Mouse (Mus musculus): ENCODE results near the gene Tbc1d25. TPM values are rescaled to one million over a fixed set of nuclear protein-coding genes. Genes with fewer than 3 reads are reported as not detected.

Tbc1d25 gene
- 0.25 TPM for polyA plus RNA-seq (2014; fragmentation: Illumina TruSeq; extraction: RNeasy Lipid Tissue Mini Kit (QIAGEN cat#74804); ENCODE audit: low read depth, low replicate concordance)

DNA sequence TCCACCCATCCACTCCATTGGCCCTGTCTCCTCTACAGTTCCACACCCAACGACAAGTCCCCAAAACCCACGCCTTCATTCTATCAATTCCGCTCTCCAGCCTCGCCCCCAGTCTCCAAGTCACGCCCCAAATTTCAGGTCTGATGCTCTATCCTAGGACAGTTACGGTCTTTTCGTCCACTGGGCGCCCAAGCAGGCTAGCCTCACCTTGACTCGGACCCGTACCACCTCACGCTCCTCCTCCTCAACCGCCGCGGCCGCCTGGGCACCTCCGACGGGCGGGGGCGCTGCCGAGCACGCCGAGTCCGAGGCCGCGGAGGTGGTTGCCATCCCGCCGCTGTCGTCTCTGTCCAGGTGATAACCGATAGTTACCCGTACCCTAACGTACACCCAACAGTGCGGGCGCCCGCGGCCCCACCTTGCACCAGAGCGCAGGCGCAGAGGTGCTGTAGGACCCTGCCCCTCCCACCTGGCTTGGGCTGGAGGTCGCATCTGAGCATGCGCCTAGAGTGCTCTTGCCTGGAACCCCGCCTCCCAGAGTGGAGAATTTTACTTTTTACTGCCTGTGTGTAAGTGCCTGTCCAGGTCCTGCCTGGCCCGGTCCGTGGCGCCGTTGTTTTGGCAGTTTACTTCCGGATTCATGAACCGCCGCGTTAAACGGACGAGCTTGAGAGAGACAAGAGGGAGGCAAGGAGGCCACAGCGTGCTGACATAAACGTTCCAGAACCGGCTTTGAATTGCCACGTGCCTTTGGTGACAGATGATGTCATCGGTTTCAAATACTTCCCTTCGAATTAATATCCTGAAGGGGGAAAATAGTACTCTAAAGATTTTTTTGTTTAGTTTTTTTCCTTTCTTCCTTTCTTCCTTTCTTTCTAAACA lies at the start of gene Tbc1d25:
Gene Tbc1d25, minus strand, starts transcription at position 678 of the 882 bp plus-strand sequence.

DNA sequence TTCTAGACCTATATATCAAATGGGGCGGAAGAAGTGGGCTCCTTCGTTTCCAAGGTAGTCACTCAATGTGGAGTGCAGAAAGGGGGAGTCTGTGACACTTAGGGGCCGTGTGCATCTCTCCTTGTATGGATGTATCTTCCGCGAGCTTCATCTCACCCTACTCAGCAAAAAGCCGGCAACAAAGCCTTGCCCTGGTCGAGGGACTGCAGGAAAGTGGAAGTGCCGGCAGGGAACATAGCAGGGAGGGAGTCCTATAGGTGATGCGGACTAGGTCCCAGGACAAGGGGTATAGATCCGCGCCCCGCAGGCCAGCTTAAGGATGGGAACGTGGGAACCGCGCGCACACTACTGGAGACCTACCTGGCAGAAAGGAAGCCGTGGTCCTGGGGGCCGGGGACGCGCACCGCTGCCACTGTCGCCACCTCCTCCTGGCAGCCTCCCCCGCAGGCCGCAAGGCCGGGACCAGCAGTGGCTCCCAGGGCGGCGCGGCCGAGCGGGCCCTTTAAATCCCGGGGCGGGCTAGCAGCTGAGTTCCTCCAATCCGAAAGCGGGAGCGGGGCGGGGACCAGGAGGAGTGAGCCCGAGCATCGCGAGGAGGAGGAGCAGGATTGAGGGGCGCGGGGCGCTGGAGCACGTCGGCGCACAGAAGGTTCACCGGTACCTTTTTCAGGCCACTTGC lies 30.2 kb upstream of the Tbc1d25 start, which contains the start of gene Porcn:
Gene Porcn, minus strand, starts transcription at position 511 of the 679 bp plus-strand sequence.

DNA sequence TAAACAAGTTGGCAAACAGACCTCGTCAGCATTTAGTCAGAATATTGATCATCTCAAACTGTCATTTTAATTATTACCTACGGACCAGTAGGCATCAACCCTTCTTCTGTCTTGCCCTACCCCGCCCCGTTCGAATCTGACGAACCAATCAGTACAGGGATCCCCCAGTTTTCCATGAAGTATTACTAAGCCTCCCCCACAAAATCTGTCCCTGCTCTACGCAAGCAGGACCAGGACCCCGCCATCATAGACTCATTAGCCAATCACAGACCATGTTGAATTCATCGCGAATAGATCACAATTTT lies 17.4 kb upstream of the Tbc1d25 start, which contains the start of gene Ebp:
Gene Ebp, minus strand, starts transcription at position 94 of the 305 bp plus-strand sequence.

DNA sequence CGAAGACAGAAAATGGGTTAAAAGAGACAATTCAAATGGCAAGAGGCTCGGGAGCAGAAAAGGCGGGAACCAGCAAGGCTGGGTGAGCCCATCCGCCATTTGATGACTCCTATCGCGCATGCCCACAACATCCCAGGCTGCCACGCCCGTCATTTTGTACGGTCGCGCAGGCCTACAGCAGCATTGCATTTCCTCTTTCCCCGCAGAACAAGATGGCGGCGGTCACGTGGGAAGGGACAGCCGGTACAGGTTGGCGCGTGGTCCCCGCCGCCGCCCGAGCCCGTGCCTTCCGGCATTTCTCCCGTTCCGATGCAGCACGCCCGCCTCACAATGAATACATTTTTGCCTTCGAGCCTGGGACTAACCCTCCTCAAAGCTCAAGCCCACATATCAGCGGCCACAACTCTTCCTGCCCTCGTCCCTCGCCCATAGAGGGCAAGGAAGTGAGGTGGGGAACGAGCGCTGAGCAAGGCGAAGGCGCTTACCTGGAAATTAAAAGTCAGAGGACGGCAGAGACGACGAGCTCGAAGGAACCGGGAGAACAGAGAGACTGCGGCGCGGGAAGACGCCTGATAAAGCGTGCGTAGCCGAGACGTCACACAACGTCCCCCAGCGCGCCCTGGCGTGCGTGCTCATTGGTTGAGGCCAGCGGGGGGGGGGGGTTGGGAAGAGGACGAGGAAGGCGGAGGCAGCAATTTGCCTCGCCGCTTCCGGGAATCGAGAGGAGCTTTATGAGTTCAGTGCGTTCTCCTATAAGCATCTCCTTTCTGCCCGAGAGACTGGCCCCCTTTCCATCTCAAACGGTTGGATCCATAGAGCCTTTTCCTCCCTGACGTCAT lies 30.6 kb downstream of the Tbc1d25 start, which contains the start of gene Rbm3:
Gene Rbm3, minus strand, starts transcription at position 728 of the 839 bp plus-strand sequence.

DNA sequence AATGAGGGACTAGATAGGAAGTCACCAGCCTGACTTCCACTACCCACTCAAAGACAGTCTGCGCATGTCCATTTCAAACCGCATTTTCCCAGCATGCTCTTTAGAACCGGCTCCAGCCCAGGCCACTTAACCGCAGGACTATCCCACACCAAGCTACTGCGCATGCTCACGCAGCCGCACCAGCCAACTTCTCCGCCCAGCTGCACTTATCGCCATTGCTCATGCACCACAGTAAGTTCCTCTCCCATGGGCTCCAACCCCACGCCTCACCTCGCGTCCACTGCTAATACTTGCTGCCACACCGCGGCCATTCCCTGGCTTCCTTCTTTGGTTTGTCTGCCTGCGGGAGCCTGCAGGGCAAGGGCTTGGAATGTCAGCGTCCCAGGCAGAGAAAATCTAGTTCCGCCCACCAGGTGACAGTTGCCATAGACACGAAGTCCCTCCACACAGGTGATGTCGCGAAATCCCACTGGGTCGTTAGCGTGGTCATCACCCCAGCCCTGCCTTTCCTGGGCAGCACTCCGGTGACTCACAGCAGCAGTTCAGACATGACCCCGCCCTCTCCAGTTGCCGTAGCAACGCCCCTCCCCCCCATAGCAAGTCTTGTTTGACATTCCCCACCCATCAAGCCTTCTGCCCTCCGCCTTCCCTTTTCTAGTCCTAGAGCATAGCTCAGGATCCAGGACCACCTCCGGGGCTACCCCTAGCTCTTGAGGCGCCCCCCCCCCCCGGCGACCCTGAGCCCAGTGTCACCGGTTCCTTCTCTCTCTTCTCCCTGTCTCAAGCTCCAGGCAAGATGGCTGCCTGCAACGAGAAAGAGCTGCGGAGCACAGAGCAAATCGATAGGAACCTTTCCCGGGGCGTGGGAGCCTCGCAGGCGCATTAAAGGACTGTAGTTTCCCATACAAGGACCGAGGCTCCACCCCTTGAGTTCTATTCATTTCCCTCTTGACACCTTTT lies 43.7 kb downstream of the Tbc1d25 start, which contains the start of gene Wdr13:
Gene Wdr13, minus strand, starts transcription at position 876 of the 960 bp plus-strand sequence.

Other genes starting within 250 kb of the Tbc1d25 start
- not detected for gene Eras, start 247.6 kb downstream of the Tbc1d25 start, polyA plus RNA-seq (2014; fragmentation: Illumina TruSeq; extraction: RNeasy Lipid Tissue Mini Kit (QIAGEN cat#74804); ENCODE audit: low read depth, low replicate concordance)
- gene Hdac6, start 228.3 kb downstream of the Tbc1d25 start, polyA plus RNA-seq (2014; fragmentation: Illumina TruSeq; extraction: RNeasy Lipid Tissue Mini Kit (QIAGEN cat#74804); ENCODE audit: low read depth, low replicate concordance) = 1.8 TPM
- gene Gata1, start 198.1 kb downstream of the Tbc1d25 start, polyA plus RNA-seq (2014; fragmentation: Illumina TruSeq; extraction: RNeasy Lipid Tissue Mini Kit (QIAGEN cat#74804); ENCODE audit: low read depth, low replicate concordance) = not detected
- gene Glod5, start 157.7 kb downstream of the Tbc1d25 start, polyA plus RNA-seq (2014; fragmentation: Illumina TruSeq; extraction: RNeasy Lipid Tissue Mini Kit (QIAGEN cat#74804); ENCODE audit: low read depth, low replicate concordance) = 176 TPM
- 6.6 TPM for gene Suv39h1, start 101.4 kb downstream of the Tbc1d25 start, polyA plus RNA-seq (2014; fragmentation: Illumina TruSeq; extraction: RNeasy Lipid Tissue Mini Kit (QIAGEN cat#74804); ENCODE audit: low read depth, low replicate concordance)
- 0.47 TPM for gene Was, start 85.7 kb downstream of the Tbc1d25 start, polyA plus RNA-seq (2014; fragmentation: Illumina TruSeq; extraction: RNeasy Lipid Tissue Mini Kit (QIAGEN cat#74804); ENCODE audit: low read depth, low replicate concordance)
- 96.1 TPM for gene Wdr13, start 43.3 kb downstream of the Tbc1d25 start, polyA plus RNA-seq (2014; fragmentation: Illumina TruSeq; extraction: RNeasy Lipid Tissue Mini Kit (QIAGEN cat#74804); ENCODE audit: low read depth, low replicate concordance)
- gene Rbm3, start 30.3 kb downstream of the Tbc1d25 start, polyA plus RNA-seq (2014; fragmentation: Illumina TruSeq; extraction: RNeasy Lipid Tissue Mini Kit (QIAGEN cat#74804); ENCODE audit: low read depth, low replicate concordance) = 597 TPM
- gene Ebp, start 17.3 kb upstream of the Tbc1d25 start, polyA plus RNA-seq (2014; fragmentation: Illumina TruSeq; extraction: RNeasy Lipid Tissue Mini Kit (QIAGEN cat#74804); ENCODE audit: low read depth, low replicate concordance) = 42.3 TPM
- 1.5 TPM for gene Porcn, start 30.3 kb upstream of the Tbc1d25 start, polyA plus RNA-seq (2014; fragmentation: Illumina TruSeq; extraction: RNeasy Lipid Tissue Mini Kit (QIAGEN cat#74804); ENCODE audit: low read depth, low replicate concordance)
- 7.7 TPM for gene Ftsj1, start 76.2 kb upstream of the Tbc1d25 start, polyA plus RNA-seq (2014; fragmentation: Illumina TruSeq; extraction: RNeasy Lipid Tissue Mini Kit (QIAGEN cat#74804); ENCODE audit: low read depth, low replicate concordance)
- gene Slc38a5, start 95.0 kb upstream of the Tbc1d25 start, polyA plus RNA-seq (2014; fragmentation: Illumina TruSeq; extraction: RNeasy Lipid Tissue Mini Kit (QIAGEN cat#74804); ENCODE audit: low read depth, low replicate concordance) = not detected
- gene Ssxb10, start 151.2 kb upstream of the Tbc1d25 start, polyA plus RNA-seq (2014; fragmentation: Illumina TruSeq; extraction: RNeasy Lipid Tissue Mini Kit (QIAGEN cat#74804); ENCODE audit: low read depth, low replicate concordance) = not detected
- not detected for gene Ssxb9, start 190.8 kb upstream of the Tbc1d25 start, polyA plus RNA-seq (2014; fragmentation: Illumina TruSeq; extraction: RNeasy Lipid Tissue Mini Kit (QIAGEN cat#74804); ENCODE audit: low read depth, low replicate concordance)
- not detected for gene Ssxb1, start 237.1 kb upstream of the Tbc1d25 start, polyA plus RNA-seq (2014; fragmentation: Illumina TruSeq; extraction: RNeasy Lipid Tissue Mini Kit (QIAGEN cat#74804); ENCODE audit: low read depth, low replicate concordance)

Data from sigmoid colon, adult 10 weeks (tissue).